Mouse (Mus musculus) urinary bladder, postnatal 0 days (tissue): Measurements from ENCODE around the gene Zfp106. TPM values are rescaled to one million over a fixed set of nuclear protein-coding genes. Genes with fewer than 3 reads are reported as not detected.

Experiments
- polyA plus RNA-seq: library from polyadenylated mRNA; unstranded; fragments of >200 nt; fragmentation: Nextera tagmentation; extraction: Ambion mirVana; gene quantifications from 2 replicates; pipeline ENCODE4 v1.2.1, GENCODE M21; 2015

The Zfp106 gene
- polyA plus RNA-seq: 26.6 and 26.8 TPM in 2 replicates

DNA sequence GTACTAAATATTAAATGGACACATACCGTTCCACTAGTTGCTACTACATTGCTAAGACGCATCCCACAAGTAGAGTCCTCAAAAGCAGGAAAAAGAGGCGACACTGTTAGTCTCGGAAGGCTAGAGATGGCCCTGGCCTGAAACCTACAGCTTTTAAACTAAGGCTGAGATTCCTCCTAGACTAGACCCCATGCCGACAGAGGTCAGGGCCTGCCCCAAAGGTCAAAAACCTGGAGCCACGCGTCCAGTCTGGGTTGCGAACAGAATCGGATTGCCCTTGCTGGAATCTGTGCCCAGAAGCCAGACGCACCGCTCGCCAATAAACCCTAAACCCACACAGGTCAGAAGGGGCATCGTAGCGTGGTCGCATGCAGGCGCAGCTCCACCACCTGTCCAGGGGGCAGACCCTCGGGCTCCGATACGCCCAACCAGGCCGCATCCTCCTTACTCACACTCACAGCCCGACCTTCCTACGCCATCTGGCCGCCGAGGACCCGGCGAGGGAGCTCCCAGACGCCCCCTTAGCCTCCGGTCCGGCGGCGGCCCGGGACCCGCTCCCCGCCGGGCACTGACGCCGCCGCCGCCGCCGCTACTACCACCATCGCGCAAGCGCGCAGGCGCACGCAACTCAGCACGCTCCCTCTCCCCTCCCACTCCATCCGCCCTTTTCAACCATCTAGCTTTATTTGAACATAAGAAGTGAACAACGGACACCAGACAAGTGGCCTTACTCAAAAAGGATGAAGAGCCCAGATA is at the start of gene Zfp106:
Gene Zfp106 (minus strand): TSS at position 609 of the 756 bp plus-strand sequence.

DNA sequence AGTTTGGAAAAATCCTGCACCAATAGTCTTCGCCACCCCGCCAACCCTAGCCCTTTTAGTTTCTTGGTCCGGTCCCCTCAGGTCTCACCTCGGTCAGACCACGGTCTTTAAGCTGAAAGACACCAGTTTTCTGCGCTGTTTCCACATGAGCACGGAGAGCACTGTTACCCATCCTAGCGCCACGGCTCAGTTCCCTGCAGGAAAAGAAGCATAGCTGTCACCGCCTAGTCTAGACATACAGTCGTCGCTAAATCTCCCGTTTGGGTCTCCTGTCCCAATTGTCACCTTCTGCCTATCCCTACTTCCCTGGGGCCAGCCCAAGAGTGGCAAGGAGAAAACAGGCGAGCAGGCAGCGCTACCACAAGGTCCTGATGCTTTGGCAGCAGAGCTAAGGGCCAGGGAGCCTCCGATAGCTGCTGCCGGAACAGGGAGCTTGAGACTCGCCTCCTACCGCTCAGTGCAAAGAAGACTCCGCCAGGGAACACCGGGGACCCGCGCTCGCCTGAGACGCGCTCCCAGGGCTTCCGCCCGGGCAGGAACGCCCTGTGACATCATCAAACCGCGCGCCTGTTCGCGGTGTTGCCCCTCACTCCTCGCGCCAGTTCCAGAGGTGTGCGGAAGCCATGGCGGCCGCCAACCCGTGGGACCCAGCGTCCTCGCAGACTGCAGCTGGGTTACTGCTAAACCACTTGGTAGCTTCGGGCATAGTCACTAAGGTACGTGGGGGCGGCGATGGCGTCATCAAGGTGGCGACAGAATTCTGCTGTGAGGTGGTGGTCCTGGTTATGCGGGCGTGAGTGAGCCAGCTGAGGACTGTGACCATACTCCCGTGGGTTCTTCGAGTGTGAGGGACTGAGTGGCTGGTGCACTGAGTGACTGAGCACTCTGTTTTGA is 45.4 kb upstream of the Zfp106 start, which contains the start of the genes Haus2 and Lrrc57:
Gene Haus2 (plus strand): TSS at position 554 of the 894 bp plus-strand sequence.
Gene Lrrc57 (minus strand): TSS at position 691 of the 894 bp plus-strand sequence.

DNA sequence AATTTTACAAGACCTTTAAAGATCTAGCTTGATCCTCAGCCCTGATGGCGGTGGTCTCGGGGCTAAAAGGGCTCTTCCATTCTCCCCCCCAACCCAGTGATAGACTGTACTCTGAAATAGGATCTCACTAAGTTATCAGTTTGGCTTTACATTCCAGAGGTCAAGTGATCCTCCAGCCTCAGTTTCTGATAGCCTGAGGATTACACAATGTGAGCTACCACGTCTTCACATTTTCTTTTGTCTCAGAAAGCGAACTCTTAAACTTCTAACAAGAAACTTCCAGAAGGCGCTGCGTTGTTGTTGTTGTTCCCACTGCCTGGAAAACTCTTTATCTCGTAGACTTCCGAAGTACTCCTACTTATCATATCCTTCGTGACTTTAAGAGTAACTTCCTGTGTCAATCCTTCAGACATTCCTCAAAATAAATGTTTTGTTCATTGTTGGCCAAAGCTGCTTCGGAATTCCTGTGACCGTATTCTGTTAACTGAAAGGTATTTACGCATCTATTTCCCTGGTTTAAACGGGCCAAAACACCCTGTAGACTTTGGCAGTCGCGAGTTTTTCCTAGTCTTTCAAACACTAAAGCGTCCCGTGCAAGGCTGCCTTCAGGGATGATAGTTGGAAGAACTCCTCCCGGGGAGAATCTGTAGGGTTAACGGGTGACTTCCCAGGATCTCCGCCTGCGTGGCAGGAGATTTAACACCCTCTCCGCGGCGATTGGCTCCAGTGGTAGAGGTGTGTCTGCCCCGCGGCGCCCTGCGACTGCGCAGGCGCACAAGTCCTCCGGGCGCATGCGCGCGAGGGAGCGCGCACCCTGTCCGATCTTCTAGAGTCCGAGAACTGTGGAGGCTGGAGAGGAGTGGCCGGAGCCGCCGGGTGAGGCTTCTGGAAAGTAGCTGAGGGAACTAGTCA is 3.5 kb upstream of the Zfp106 start, which contains the start of gene Snap23:
Gene Snap23 (plus strand): TSS at position 786 of the 912 bp plus-strand sequence.

Other genes starting within 250 kb of the Zfp106 start
- 0.54 and 1.0 TPM in 2 replicates for gene Pla2g4f, start 249.7 kb downstream of the Zfp106 start, polyA plus RNA-seq
- gene Vps39, start 210.7 kb downstream of the Zfp106 start, polyA plus RNA-seq: 9.1 and 9.6 TPM in 2 replicates
- 6.3 and 8.2 TPM in 2 replicates for gene Ganc, start 159.9 kb downstream of the Zfp106 start, polyA plus RNA-seq
- gene Tmem87a, start 159.7 kb downstream of the Zfp106 start, polyA plus RNA-seq: 7.9 and 11.5 TPM in 2 replicates
- gene Capn3, start 107.8 kb downstream of the Zfp106 start, polyA plus RNA-seq: 0.66 and 0.93 TPM in 2 replicates
- 43.9 and 49.9 TPM in 2 replicates for gene Snap23, start 3.8 kb upstream of the Zfp106 start, polyA plus RNA-seq
- 15.0 and 15.2 TPM in 2 replicates for gene Haus2, start 45.5 kb upstream of the Zfp106 start, polyA plus RNA-seq
- 11.6 and 12.0 TPM in 2 replicates for gene Lrrc57, start 45.7 kb upstream of the Zfp106 start, polyA plus RNA-seq
- gene Stard9, start 65.3 kb upstream of the Zfp106 start, polyA plus RNA-seq: 2.4 and 2.8 TPM in 2 replicates